Comparison of ENCODE assay signal across 8 mouse cellular contexts in the genomic region with DNA sequence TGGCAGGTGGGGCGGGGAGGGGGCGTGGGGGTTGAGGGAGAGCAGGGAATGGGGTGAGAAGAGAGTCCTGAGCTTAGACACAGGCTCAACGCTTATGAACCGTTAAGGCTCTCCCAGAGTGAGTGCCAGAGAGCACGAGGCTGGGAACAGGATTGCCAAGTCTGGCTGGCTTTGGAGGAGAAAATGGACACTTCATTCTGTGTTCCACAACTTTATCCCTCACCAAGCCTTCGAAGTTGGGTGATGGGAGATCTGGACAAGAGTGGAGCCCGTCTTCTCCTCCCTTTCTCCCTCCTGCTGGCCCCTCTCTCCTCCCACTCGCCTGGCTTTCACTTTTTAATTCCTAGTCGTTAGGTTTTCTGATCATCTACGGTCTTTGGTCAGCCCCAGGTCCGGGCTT. TPM values are rescaled to one million over a fixed set of nuclear protein-coding genes. Genes with fewer than 3 reads are reported as not detected.
DNase-seq lines count a peak whose midpoint lies in the region; ATAC-seq and TF ChIP-seq lines count a peak whose summit lies in the region.

No protein-coding gene starts in this region.

- no peak for TF ChIP-seq CTCF in thymus, adult 2 months (IDR thresholded peaks at IDR 0.05; ENCODE audit: borderline replicate concordance, control insufficient read depth, extremely low read depth, insufficient read depth, low read length, poor library complexity)

- no peak for ATAC-seq in liver, embryonic 13.5 days (ENCODE audit: low read depth)

- H3K4me1 ChIP-seq in thymus, adult 2 months (replicated peaks; ENCODE audit: control insufficient read depth, insufficient read depth, low read length) = peaks cover 16% of the 10 kb centered on the region
- H3K4me1 ChIP-seq in liver, embryonic 13.5 days (replicated peaks) = peaks cover 15% of the 10 kb centered on the region

- H3K4me3 ChIP-seq in thymus, adult 2 months (ENCODE audit: control insufficient read depth, insufficient read depth, low read length) = peak overlapping the region; percentile 2; the same call in 1 of the 2 replicates
- peak overlapping the region; percentile 61 for H3K4me3 ChIP-seq in liver, embryonic 13.5 days (replicated peaks)

- H3K4me2 ChIP-seq in liver, embryonic 13.5 days = peak overlapping the region; percentile 68

- 30% methylated on average over 11 of the region's 11 CpGs for WGBS in thymus, adult 2 months
- 14% methylated on average over 11 of the region's 11 CpGs for WGBS in liver, embryonic 13.5 days (ENCODE audit: insufficient replicate concordance)

- H3K9ac ChIP-seq in liver, embryonic 13.5 days = no peak overlapping the region

- H3K36me3 ChIP-seq in thymus, adult 2 months (ENCODE audit: control insufficient read depth, insufficient read depth, low read length) = no peaks in the 10 kb centered on the region
- H3K36me3 ChIP-seq in liver, embryonic 13.5 days = no peaks in the 10 kb centered on the region

- peak; percentile 17 for DNase-seq in adrenal gland, adult 2 months
- no peak for DNase-seq in adrenal gland, adult 8-10 months
- DNase-seq in thymus, adult 2 months = no peak
- DNase-seq in thymus, postnatal 14 days = no peak
- DNase-seq in liver, embryonic 13.5 days = no peak
- no peak for DNase-seq in frontal cortex, postnatal 36 days (ENCODE audit: low spot score in 2 of 2)
- no peak for DNase-seq in cerebellum, adult 18-20 months
- DNase-seq in ovary, postnatal 36 days (ENCODE audit: low spot score) = no peak

- no peak overlapping the region for H3K27ac ChIP-seq in thymus, adult 2 months (ENCODE audit: control insufficient read depth, insufficient read depth, low read length)
- no peak overlapping the region for H3K27ac ChIP-seq in liver, embryonic 13.5 days

- peaks cover 3% of the 10 kb centered on the region; the same call in 1 of the 2 replicates for H3K27me3 ChIP-seq in thymus, adult 2 months (ENCODE audit: control insufficient read depth, insufficient read depth, low read length)
- H3K27me3 ChIP-seq in liver, embryonic 13.5 days = peaks cover 49% of the 10 kb centered on the region

- no peak for TF ChIP-seq POLR2A in thymus, adult 2 months (IDR thresholded peaks at IDR 0.05; ENCODE audit: control insufficient read depth, extremely low read depth, insufficient read depth, low read length, poor library complexity)

- H3K9me3 ChIP-seq in liver, embryonic 13.5 days (replicated peaks) = no peaks in the 10 kb centered on the region

RNA-seq across cellular contexts. Expression of gene Icosl, which starts 0.6 kb away (rescaled TPM):
- 10 to 100 TPM; 14.9 to 16.4 TPM for total RNA-seq in adrenal gland, adult 2 months (2021)
- polyA plus RNA-seq in adrenal gland, adult 2 months (2012; rRNA removed) = 22.8 and 32.0 TPM in 2 replicates
- total RNA-seq in adrenal gland, adult 8-10 months (2022) = 10 to 100 TPM; 17.7 to 20.6 (median 18.7) TPM
- 23.1 and 26.5 TPM in 2 replicates for polyA plus RNA-seq in thymus, adult 2 months (2012; rRNA removed)
- 2.0 TPM in 2 replicates for polyA plus RNA-seq in liver, embryonic 13.5 days (2015; fragmentation: Nextera tagmentation; extraction: Ambion mirVana)

RNA-seq across cellular contexts. Expression of gene Aire, which starts 25.1 kb away (rescaled TPM):
- total RNA-seq in adrenal gland, adult 2 months (2021) = not detected
- 0.08 TPM in 1 of 2 replicates, not detected in the other for polyA plus RNA-seq in adrenal gland, adult 2 months (2012; rRNA removed)
- total RNA-seq in adrenal gland, adult 8-10 months (2022) = not detected
- polyA plus RNA-seq in thymus, adult 2 months (2012; rRNA removed) = 84.0 and 93.7 TPM in 2 replicates
- polyA plus RNA-seq in liver, embryonic 13.5 days (2015; fragmentation: Nextera tagmentation; extraction: Ambion mirVana) = not detected in 2 replicates

RNA-seq across cellular contexts. Expression of gene Dnmt3l, which starts 26.8 kb away (rescaled TPM):
- total RNA-seq in adrenal gland, adult 2 months (2021) = 10 to 100 TPM; 23.2 to 29.5 TPM
- polyA plus RNA-seq in adrenal gland, adult 2 months (2012; rRNA removed) = 14.6 and 15.5 TPM in 2 replicates
- total RNA-seq in adrenal gland, adult 8-10 months (2022) = 10 to 100 TPM in 3 of 4 experiments, 1 to 10 TPM in 1; 4.3 to 41.2 (median 20.8) TPM
- polyA plus RNA-seq in thymus, adult 2 months (2012; rRNA removed) = 0.93 and 1.8 TPM in 2 replicates
- not detected in 2 replicates for polyA plus RNA-seq in liver, embryonic 13.5 days (2015; fragmentation: Nextera tagmentation; extraction: Ambion mirVana)

RNA-seq across cellular contexts. Expression of gene Pfkl, which starts 58.7 kb away (rescaled TPM):
- 100 to 1,000 TPM; 128 to 145 TPM for total RNA-seq in adrenal gland, adult 2 months (2021)
- polyA plus RNA-seq in adrenal gland, adult 2 months (2012; rRNA removed) = 122 and 138 TPM in 2 replicates
- total RNA-seq in adrenal gland, adult 8-10 months (2022) = 100 to 1,000 TPM in 1 of 4 experiments, 10 to 100 TPM in 3; 79.7 to 108 (median 89.6) TPM
- 81.2 and 93.7 TPM in 2 replicates for polyA plus RNA-seq in thymus, adult 2 months (2012; rRNA removed)
- 94.0 and 98.3 TPM in 2 replicates for polyA plus RNA-seq in liver, embryonic 13.5 days (2015; fragmentation: Nextera tagmentation; extraction: Ambion mirVana)

Comparison
In these comparisons a context has a peak if more than half of its experiments do, and no peak if none do; other contexts are left out.
1. RNA of gene Aire, which starts 25.1 kb away (polyA plus RNA-seq): 84.0 to 93.7 TPM in thymus, adult 2 months; 0.08 TPM in adrenal gland, adult 2 months and not detected in liver, embryonic 13.5 days; every median in the first group is over 10 times any median in the second.